Mouse (Mus musculus): ENCODE results near the gene Blzf1. TPM values are rescaled to one million over a fixed set of nuclear protein-coding genes. Genes with fewer than 3 reads are reported as not detected.

Blzf1 gene
- polyA plus RNA-seq, 1 experiment from 2014 or later: 28.6 TPM

- Histone ChIP-seq H3K27ac (replicated peaks; ENCODE audit: low read depth, low read length) (no peak overlapping the region), H3K9ac (ENCODE audit: low read depth, low read length) (no peak overlapping the region), H3K4me1 (ENCODE audit: control insufficient read depth, insufficient read depth, low read length) (no peaks in the 10 kb centered on the region), H3K36me3 (ENCODE audit: control insufficient read depth, insufficient read depth, low read length) (no peaks in the 10 kb centered on the region), H3K9me3 (ENCODE audit: control insufficient read depth, low read length) (no peaks in the 10 kb centered on the region), H3K4me2 (ENCODE audit: low read depth, low read length) (no peak overlapping the region), H3K27me3 (replicated peaks; ENCODE audit: control insufficient read depth, insufficient read depth, low read length) (no peaks in the 10 kb centered on the region), H3K4me3 (ENCODE audit: low read depth, low read length) (no peak overlapping the region)
- 68% methylated on average over 2 of the region's 2 CpGs for WGBS
- DNase-seq (ENCODE audit: low spot score) (no peak), ATAC-seq (ENCODE audit: low read depth) (no peak)
Measured at GRCm38 (mm10) chr1:164241494-164241893, 65.8 kb downstream of the Blzf1 start.

Other genes with a start within 250 kb of the Blzf1 start
- 0.56 and 0.79 TPM in 2 replicates for gene Sell, start 245.5 kb downstream of the Blzf1 start, polyA plus RNA-seq (2014; fragmentation: Nextera tagmentation; extraction: Ambion mirVana)
- gene Selp, start 192.2 kb downstream of the Blzf1 start, polyA plus RNA-seq (2014; fragmentation: Nextera tagmentation; extraction: Ambion mirVana): 0.34 and 0.71 TPM in 2 replicates
- 0.21 TPM in 2 replicates for gene F5, start 155.7 kb downstream of the Blzf1 start, polyA plus RNA-seq (2014; fragmentation: Nextera tagmentation; extraction: Ambion mirVana)
- 8.2 and 11.0 TPM in 2 replicates for gene Slc19a2, start 58.4 kb downstream of the Blzf1 start, polyA plus RNA-seq (2014; fragmentation: Nextera tagmentation; extraction: Ambion mirVana)
- gene Ccdc181, start 31.9 kb downstream of the Blzf1 start, polyA plus RNA-seq (2014; fragmentation: Nextera tagmentation; extraction: Ambion mirVana): 7.4 and 9.8 TPM in 2 replicates
- gene Nme7, start 3.4 kb downstream of the Blzf1 start, polyA plus RNA-seq (2014; fragmentation: Nextera tagmentation; extraction: Ambion mirVana): 27.3 and 30.9 TPM in 2 replicates
- gene Atp1b1, start 150.9 kb upstream of the Blzf1 start, polyA plus RNA-seq (2014; fragmentation: Nextera tagmentation; extraction: Ambion mirVana): 37.0 and 44.0 TPM in 2 replicates

Data from embryonic facial prominence, embryonic 14.5 days (tissue).